Mouse (Mus musculus): Measurements from ENCODE around the gene Upk3b. TPM values are rescaled to one million over a fixed set of nuclear protein-coding genes. Genes with fewer than 3 reads are reported as not detected.

Gene Upk3b
- polyA plus RNA-seq, 1 experiment = 0.34 TPM

DNA sequence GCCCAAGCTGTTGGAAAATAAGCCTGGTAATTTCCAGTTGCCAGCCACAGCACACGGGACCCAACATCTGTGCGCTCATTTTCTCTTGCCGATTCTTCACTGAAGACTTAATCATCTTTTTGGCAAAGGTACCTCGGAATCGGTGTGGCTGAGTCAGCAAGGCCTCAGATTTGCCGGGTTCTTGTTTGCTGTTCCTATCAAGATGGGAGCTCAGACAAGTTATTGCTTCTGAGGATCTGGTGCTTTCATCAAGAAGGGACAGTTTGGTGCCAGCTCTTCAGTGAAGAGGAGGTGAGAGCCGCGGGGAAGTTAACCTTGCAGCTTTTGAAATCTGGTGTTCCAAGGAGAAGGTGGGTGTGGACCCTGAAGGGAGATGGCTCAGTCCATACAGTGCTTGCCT lies 42.1 kb upstream of the Upk3b start:
- Histone ChIP-seq H3K4me1 (ENCODE audit: control insufficient read depth, insufficient read depth, low read length) (no peaks in the 10 kb centered on the region), H3K36me3 (ENCODE audit: control insufficient read depth, insufficient read depth, low read length, poor library complexity, severe bottlenecking) (peaks cover 5% of the 10 kb centered on the region; the same call in 1 of the 2 replicates), H3K9ac (ENCODE audit: low read depth, poor library complexity, severe bottlenecking) (no peak overlapping the region), H3K27me3 (ENCODE audit: control insufficient read depth, insufficient read depth, low read length, poor library complexity, severe bottlenecking) (no peaks in the 10 kb centered on the region), H3K4me3 (ENCODE audit: low read depth, low read length) (no peak overlapping the region), H3K9me3 (replicated peaks; ENCODE audit: control insufficient read depth, insufficient read depth, low read length, poor library complexity, severe bottlenecking) (no peaks in the 10 kb centered on the region), H3K27ac (ENCODE audit: insufficient read depth, low read length) (no peak overlapping the region)
- no peak for TF ChIP-seq POLR2A (IDR thresholded peaks at IDR 0.05; ENCODE audit: insufficient read depth, low read length)

DNA sequence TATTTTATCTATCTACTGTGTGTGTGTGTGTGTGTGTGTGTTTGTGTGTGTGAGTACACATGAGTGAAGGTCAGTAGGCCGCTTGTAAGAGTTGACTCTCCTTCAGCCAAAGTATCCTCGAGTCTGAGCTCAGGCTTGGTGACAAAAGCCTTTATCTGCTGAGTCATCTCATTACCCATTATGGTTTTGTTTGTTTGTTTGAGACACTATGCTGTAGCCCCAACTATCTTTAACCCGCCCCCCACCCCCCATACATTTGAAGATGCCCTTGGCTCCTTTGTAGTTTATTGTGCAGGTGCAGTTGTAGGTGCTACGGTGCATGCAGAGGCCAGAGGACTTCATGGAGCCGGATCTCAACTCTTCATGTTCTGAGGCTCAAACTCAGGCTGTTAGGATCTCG lies 37.1 kb upstream of the Upk3b start:
- Histone ChIP-seq H3K9me3 (replicated peaks; ENCODE audit: control insufficient read depth, insufficient read depth, low read length, poor library complexity, severe bottlenecking) (no peaks in the 10 kb centered on the region), H3K36me3 (ENCODE audit: control insufficient read depth, insufficient read depth, low read length, poor library complexity, severe bottlenecking) (peaks cover 5% of the 10 kb centered on the region; the same call in 1 of the 2 replicates), H3K27ac (ENCODE audit: insufficient read depth, low read length) (peak overlapping the region; percentile 78), H3K4me1 (ENCODE audit: control insufficient read depth, insufficient read depth, low read length) (peaks cover 2% of the 10 kb centered on the region), H3K4me3 (ENCODE audit: low read depth, low read length) (no peak overlapping the region), H3K9ac (ENCODE audit: low read depth, poor library complexity, severe bottlenecking) (no peak overlapping the region), H3K27me3 (ENCODE audit: control insufficient read depth, insufficient read depth, low read length, poor library complexity, severe bottlenecking) (no peaks in the 10 kb centered on the region)
- TF ChIP-seq POLR2A (IDR thresholded peaks at IDR 0.05; ENCODE audit: insufficient read depth, low read length) (no peak), EP300 (IDR thresholded peaks at IDR 0.05; ENCODE audit: insufficient read depth, low read depth, low read length) (no peak), CTCF (IDR thresholded peaks at IDR 0.05; ENCODE audit: low read depth, low read length) (no peak)

DNA sequence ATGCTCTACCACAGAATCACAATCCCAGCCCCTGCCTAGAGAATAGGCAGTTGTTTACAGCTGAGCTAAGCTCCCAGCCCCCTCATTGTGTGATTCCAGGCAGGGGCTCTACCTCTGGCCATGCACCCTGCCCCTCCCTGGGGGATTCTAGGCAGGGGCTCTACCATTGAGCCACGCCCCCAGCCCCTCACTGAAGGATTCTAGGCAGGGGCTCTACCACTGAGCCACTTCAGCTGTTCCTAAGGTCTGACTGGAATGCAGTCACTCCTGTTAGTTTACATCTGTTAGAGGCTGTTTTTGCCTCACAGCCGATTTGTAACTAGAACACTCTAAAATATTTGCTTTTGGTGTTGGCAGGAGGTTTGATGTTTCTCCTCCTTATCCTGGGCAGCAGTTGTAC lies 36.0 kb upstream of the Upk3b start:
- Histone ChIP-seq H3K9me3 (replicated peaks; ENCODE audit: control insufficient read depth, insufficient read depth, low read length, poor library complexity, severe bottlenecking) (peaks cover 6% of the 10 kb centered on the region; the same call in 1 of the 2 replicates), H3K4me3 (ENCODE audit: low read depth, low read length) (no peak overlapping the region), H3K9ac (ENCODE audit: low read depth, poor library complexity, severe bottlenecking) (no peak overlapping the region), H3K27ac (ENCODE audit: insufficient read depth, low read length) (peak overlapping the region; percentile 78), H3K4me1 (ENCODE audit: control insufficient read depth, insufficient read depth, low read length) (peaks cover 2% of the 10 kb centered on the region), H3K36me3 (ENCODE audit: control insufficient read depth, insufficient read depth, low read length, poor library complexity, severe bottlenecking) (peaks cover 3% of the 10 kb centered on the region; the same call in 1 of the 2 replicates), H3K27me3 (ENCODE audit: control insufficient read depth, insufficient read depth, low read length, poor library complexity, severe bottlenecking) (no peaks in the 10 kb centered on the region)
- TF ChIP-seq CTCF (IDR thresholded peaks at IDR 0.05; ENCODE audit: low read depth, low read length) (no peak), POLR2A (IDR thresholded peaks at IDR 0.05; ENCODE audit: insufficient read depth, low read length) (no peak), EP300 (IDR thresholded peaks at IDR 0.05; ENCODE audit: insufficient read depth, low read depth, low read length) (peak; percentile 73; the same call in 1 of the 2 replicates)

DNA sequence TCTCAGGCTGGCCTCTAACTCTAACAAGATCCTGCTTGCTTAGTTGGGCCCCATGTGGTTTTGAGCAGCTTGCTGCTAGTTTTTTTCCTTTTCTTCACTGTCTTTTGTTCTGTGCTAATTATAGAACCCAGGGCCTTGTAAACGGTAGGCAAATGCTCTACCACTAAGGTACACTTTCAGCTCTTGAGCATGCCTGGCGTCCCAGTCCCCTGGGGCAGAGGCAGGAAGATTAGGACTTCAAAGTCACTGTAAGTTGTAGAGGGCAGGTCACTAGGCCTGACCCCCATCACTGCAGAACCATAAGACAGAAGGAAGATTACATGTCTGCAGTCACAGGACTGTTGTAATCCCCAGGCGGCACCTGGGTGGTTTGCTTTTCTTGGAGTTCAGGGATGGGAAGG lies 35.5 kb upstream of the Upk3b start:
- H3K27ac ChIP-seq (ENCODE audit: insufficient read depth, low read length) = peak overlapping the region; percentile 78
- no peak for TF ChIP-seq CTCF (IDR thresholded peaks at IDR 0.05; ENCODE audit: low read depth, low read length)
- TF ChIP-seq POLR2A (IDR thresholded peaks at IDR 0.05; ENCODE audit: insufficient read depth, low read length) = no peak
- TF ChIP-seq EP300 (IDR thresholded peaks at IDR 0.05; ENCODE audit: insufficient read depth, low read depth, low read length) = no peak
- H3K36me3 ChIP-seq (ENCODE audit: control insufficient read depth, insufficient read depth, low read length, poor library complexity, severe bottlenecking) = peaks cover 3% of the 10 kb centered on the region; the same call in 1 of the 2 replicates

DNA sequence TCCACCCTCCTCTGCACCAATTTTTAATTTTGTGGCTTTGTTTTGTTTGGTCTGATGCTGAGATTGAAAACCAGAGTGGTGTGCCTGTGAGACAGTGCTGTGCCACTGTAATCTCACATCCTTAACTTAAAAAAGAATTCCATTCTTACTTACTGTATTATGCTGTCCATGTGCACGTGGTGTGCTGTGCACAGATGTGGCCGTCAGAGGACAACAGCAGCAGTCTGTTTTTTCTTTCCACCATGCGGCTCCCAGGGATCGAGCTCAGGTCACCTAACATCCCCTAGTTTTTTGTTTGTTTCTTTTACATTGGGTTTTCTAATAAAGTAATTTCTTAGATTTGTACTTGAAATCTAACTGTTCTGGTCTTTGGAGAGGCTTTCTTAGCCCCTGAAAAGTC lies 33.8 kb upstream of the Upk3b start:
- Histone ChIP-seq H3K4me1 (ENCODE audit: control insufficient read depth, insufficient read depth, low read length) (peaks cover 2% of the 10 kb centered on the region), H3K9me3 (replicated peaks; ENCODE audit: control insufficient read depth, insufficient read depth, low read length, poor library complexity, severe bottlenecking) (peaks cover 7% of the 10 kb centered on the region; the same call in 1 of the 2 replicates), H3K9ac (ENCODE audit: low read depth, poor library complexity, severe bottlenecking) (no peak overlapping the region), H3K27ac (ENCODE audit: insufficient read depth, low read length) (no peak overlapping the region), H3K4me3 (ENCODE audit: low read depth, low read length) (no peak overlapping the region), H3K36me3 (ENCODE audit: control insufficient read depth, insufficient read depth, low read length, poor library complexity, severe bottlenecking) (no peaks in the 10 kb centered on the region), H3K27me3 (ENCODE audit: control insufficient read depth, insufficient read depth, low read length, poor library complexity, severe bottlenecking) (no peaks in the 10 kb centered on the region)
- TF ChIP-seq CTCF (IDR thresholded peaks at IDR 0.05; ENCODE audit: low read depth, low read length) (no peak), EP300 (IDR thresholded peaks at IDR 0.05; ENCODE audit: insufficient read depth, low read depth, low read length) (no peak), POLR2A (IDR thresholded peaks at IDR 0.05; ENCODE audit: insufficient read depth, low read length) (no peak)

More for the DNA sequence above, 35.5 kb upstream of the Upk3b start:
- peaks cover 7% of the 10 kb centered on the region; the same call in 1 of the 2 replicates for H3K9me3 ChIP-seq (replicated peaks; ENCODE audit: control insufficient read depth, insufficient read depth, low read length, poor library complexity, severe bottlenecking)
- H3K27me3 ChIP-seq (ENCODE audit: control insufficient read depth, insufficient read depth, low read length, poor library complexity, severe bottlenecking) = no peaks in the 10 kb centered on the region
- H3K4me1 ChIP-seq (ENCODE audit: control insufficient read depth, insufficient read depth, low read length) = peaks cover 2% of the 10 kb centered on the region
- H3K4me3 ChIP-seq (ENCODE audit: low read depth, low read length) = no peak overlapping the region
- H3K9ac ChIP-seq (ENCODE audit: low read depth, poor library complexity, severe bottlenecking) = no peak overlapping the region

DNA sequence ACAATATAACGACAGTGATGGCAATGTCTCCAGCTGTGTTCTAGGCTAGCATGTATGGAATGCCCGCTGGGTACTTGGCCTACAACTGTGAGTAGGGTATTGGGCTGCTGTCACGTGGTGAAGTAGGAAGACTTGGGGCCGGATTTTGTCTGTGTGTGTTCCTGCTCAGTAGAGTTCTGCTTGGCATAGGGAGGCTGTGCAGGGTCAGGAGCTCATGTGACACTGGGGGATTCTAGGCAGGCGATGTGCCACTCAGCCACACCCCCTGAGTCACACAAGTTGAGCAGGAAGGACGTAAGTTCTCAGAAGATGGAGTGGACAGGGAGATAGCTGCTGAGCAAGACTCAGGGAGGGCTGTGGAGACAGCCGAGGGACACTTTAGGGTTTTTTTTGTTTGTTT lies 30.6 kb upstream of the Upk3b start:
- no peak overlapping the region for H3K27ac ChIP-seq (ENCODE audit: insufficient read depth, low read length)
- peaks cover 2% of the 10 kb centered on the region for H3K4me1 ChIP-seq (ENCODE audit: control insufficient read depth, insufficient read depth, low read length)
- H3K27me3 ChIP-seq (ENCODE audit: control insufficient read depth, insufficient read depth, low read length, poor library complexity, severe bottlenecking) = no peaks in the 10 kb centered on the region
- H3K4me3 ChIP-seq (ENCODE audit: low read depth, low read length) = no peak overlapping the region
- peaks cover 6% of the 10 kb centered on the region for H3K36me3 ChIP-seq (ENCODE audit: control insufficient read depth, insufficient read depth, low read length, poor library complexity, severe bottlenecking)
- H3K9me3 ChIP-seq (replicated peaks; ENCODE audit: control insufficient read depth, insufficient read depth, low read length, poor library complexity, severe bottlenecking) = peaks cover 7% of the 10 kb centered on the region; the same call in 1 of the 2 replicates
- no peak for TF ChIP-seq CTCF (IDR thresholded peaks at IDR 0.05; ENCODE audit: low read depth, low read length)
- no peak for TF ChIP-seq EP300 (IDR thresholded peaks at IDR 0.05; ENCODE audit: insufficient read depth, low read depth, low read length)
- no peak for TF ChIP-seq POLR2A (IDR thresholded peaks at IDR 0.05; ENCODE audit: insufficient read depth, low read length)
- H3K9ac ChIP-seq (ENCODE audit: low read depth, poor library complexity, severe bottlenecking) = no peak overlapping the region
